Mouse (Mus musculus): ENCODE data around the gene BC052040.

DNA sequence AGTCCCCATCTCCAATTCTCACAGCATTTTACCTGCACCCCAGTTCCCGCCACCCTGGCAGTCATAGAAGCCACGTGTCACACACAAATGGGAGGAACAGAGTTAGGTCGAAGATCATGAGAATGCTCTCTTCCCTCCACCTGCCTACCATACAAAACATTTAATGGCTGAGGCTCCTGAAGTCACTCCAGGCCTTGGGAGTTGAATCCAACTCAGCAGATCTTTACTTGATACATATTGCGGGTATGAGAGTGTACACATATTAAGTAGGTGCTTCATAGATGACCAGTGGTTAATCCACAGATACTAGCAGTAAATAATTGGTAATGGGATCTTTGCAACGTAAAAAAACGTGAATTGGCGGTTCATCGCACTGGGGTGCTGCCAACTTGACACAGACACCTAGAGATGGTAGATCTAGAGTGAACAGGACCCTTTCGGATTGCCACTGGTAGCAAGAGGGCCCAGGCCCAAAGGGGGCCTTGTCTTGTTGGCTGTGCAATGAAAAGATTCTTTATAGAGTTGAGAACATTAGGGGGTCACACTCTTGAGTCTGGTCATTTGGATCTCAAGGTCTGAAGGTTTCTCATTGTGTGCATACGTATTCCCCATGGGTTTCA is 583 bp downstream of the BC052040 start:
- TF ChIP-seq CTCF (IDR thresholded peaks at IDR 0.05; ENCODE audit: control insufficient read depth, insufficient read depth, insufficient read length), result no peak
- no peak for TF ChIP-seq MYOD1 (IDR thresholded peaks at IDR 0.05; ENCODE audit: control insufficient read depth, insufficient read length, low read depth)
- TF ChIP-seq MAX (IDR thresholded peaks at IDR 0.05), result no peak
- no peak for TF ChIP-seq MYOG (IDR thresholded peaks at IDR 0.05; ENCODE audit: control insufficient read depth, extremely low read depth, insufficient read length)
- TF ChIP-seq CEBPB (IDR thresholded peaks at IDR 0.05; ENCODE audit: low read depth), result no peak
- TF ChIP-seq USF1 (IDR thresholded peaks at IDR 0.05; ENCODE audit: low read depth), result no peak
- no peak for TF ChIP-seq FOSL1 (IDR thresholded peaks at IDR 0.05; ENCODE audit: insufficient read depth, low read length, poor library complexity, severe bottlenecking)
